Mouse (Mus musculus): Measurements from ENCODE around the gene Tprn. TPM values are rescaled to one million over a fixed set of nuclear protein-coding genes. Genes with fewer than 3 reads are reported as not detected.

Tprn gene
- polyA plus RNA-seq, 1 experiment, result 1.3 TPM

DNA sequence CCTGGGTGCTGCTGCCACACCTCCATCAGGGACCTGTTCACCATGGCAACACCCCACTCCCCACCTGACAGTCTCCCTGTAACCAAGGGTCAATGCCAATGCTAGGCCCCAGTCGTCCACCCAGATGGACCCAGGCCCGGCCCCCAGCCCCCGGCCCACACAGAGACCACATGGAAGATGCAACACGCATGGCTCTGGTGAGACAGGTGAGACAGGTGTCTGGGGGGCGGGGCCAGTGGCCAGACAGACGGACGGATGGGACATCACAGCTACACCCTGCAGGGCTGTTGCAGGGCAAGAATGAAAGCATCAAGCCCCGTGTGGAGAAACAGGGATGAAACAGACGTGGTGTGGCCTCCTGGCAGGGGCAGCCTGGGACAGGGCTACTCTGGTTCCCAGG lies 31.3 kb downstream of the Tprn start:
- Histone ChIP-seq H3K4me3 (replicated peaks) (no peak overlapping the region), H3K9me3 (ENCODE audit: control insufficient read depth, low read length) (peaks cover 3% of the 10 kb centered on the region; the same call in 1 of the 2 replicates), H3K27me3 (ENCODE audit: control insufficient read depth) (peaks cover 90% of the 10 kb centered on the region), H3K4me1 (ENCODE audit: control insufficient read depth) (peaks cover 3% of the 10 kb centered on the region), H3K36me3 (ENCODE audit: control insufficient read depth) (no peaks in the 10 kb centered on the region)
- TF ChIP-seq TAL1 (IDR thresholded peaks at IDR 0.05; ENCODE audit: low read length) (no peak), GATA1 (IDR thresholded peaks at IDR 0.05; ENCODE audit: low read length) (no peak)

DNA sequence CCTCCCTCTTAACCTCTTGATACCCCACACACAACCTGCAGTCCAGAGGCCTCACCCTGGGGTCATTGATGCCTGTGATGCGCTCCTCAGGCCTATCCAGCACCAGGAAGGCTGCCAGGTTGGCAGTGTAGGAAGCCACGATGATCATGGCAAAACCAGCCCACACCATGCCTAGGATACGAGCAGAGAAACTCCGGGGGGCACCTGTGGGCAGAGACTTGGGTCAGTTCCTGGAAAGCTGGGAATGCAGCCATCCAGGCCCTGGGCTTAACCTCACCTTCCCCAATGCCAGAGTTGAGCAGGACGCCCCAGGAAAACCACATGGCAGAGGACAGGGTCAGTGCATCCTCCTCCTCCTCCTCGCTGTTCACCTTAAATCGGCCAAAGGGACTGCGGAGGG lies 34.7 kb downstream of the Tprn start:
- Histone ChIP-seq H3K9me3 (ENCODE audit: control insufficient read depth, low read length) (no peaks in the 10 kb centered on the region), H3K27me3 (ENCODE audit: control insufficient read depth) (peaks cover 60% of the 10 kb centered on the region)

DNA sequence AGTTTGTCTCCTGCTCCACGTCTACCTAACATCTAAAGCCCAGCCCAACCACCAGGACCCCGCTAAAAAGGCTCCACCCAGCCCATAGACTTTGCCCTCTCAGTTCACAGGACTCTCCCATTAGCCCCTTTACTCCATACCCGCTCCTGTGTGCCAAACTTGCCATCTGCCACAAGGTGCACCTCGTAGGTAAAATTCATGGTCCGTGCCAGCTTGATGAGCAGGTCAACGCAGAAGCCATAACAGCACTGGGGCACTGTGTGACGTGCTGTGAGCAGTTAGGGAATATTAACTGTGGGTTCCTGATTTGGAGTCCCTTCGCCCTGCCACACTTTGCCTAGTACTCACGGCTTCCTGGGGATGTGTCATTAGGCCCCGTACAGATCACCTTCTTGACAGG lies 35.6 kb downstream of the Tprn start:
- H3K9me3 ChIP-seq (ENCODE audit: control insufficient read depth, low read length), result no peaks in the 10 kb centered on the region
- H3K4me3 ChIP-seq (replicated peaks), result no peak overlapping the region
- H3K27me3 ChIP-seq (ENCODE audit: control insufficient read depth), result peaks cover 55% of the 10 kb centered on the region
- H3K4me1 ChIP-seq (ENCODE audit: control insufficient read depth), result no peaks in the 10 kb centered on the region
- TF ChIP-seq GATA1 (IDR thresholded peaks at IDR 0.05; ENCODE audit: low read length) (no peak), TAL1 (IDR thresholded peaks at IDR 0.05; ENCODE audit: low read length) (no peak)
- H3K36me3 ChIP-seq (ENCODE audit: control insufficient read depth), result no peaks in the 10 kb centered on the region

More for the DNA sequence above, 34.7 kb downstream of the Tprn start:
- no peaks in the 10 kb centered on the region; the same call in none of the 2 replicates for H3K4me1 ChIP-seq (ENCODE audit: control insufficient read depth)
- no peaks in the 10 kb centered on the region for H3K36me3 ChIP-seq (ENCODE audit: control insufficient read depth)
- H3K4me3 ChIP-seq (replicated peaks), result no peak overlapping the region
- TF ChIP-seq TAL1 (IDR thresholded peaks at IDR 0.05; ENCODE audit: low read length) (no peak), GATA1 (IDR thresholded peaks at IDR 0.05; ENCODE audit: low read length) (no peak)

DNA sequence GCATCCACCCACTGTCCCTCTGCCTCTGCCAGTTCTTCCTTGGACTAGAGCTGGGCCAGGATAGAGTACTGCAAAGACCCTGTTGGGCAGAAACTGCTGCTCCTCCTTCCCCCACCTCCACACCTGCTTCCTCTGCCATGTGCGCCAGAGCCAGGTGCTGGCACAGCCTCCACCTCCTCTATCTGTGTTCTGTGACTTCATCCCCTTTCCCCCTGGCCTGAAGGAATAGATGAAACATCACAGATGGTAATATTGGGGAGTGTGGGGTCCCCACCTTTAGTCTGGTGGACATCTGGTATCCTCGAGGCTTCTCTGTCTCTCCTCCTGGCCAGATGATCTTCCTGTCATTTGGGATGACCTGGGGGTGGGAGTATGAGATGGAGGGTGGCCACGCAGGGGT lies 41.0 kb downstream of the Tprn start:
- Histone ChIP-seq H3K4me3 (replicated peaks) (no peak overlapping the region), H3K9me3 (ENCODE audit: control insufficient read depth, low read length) (no peaks in the 10 kb centered on the region), H3K36me3 (ENCODE audit: control insufficient read depth) (no peaks in the 10 kb centered on the region), H3K4me1 (ENCODE audit: control insufficient read depth) (peaks cover 9% of the 10 kb centered on the region), H3K27me3 (ENCODE audit: control insufficient read depth) (peaks cover 60% of the 10 kb centered on the region)
- TF ChIP-seq GATA1 (IDR thresholded peaks at IDR 0.05; ENCODE audit: low read length) (no peak), TAL1 (IDR thresholded peaks at IDR 0.05; ENCODE audit: low read length) (no peak)

DNA sequence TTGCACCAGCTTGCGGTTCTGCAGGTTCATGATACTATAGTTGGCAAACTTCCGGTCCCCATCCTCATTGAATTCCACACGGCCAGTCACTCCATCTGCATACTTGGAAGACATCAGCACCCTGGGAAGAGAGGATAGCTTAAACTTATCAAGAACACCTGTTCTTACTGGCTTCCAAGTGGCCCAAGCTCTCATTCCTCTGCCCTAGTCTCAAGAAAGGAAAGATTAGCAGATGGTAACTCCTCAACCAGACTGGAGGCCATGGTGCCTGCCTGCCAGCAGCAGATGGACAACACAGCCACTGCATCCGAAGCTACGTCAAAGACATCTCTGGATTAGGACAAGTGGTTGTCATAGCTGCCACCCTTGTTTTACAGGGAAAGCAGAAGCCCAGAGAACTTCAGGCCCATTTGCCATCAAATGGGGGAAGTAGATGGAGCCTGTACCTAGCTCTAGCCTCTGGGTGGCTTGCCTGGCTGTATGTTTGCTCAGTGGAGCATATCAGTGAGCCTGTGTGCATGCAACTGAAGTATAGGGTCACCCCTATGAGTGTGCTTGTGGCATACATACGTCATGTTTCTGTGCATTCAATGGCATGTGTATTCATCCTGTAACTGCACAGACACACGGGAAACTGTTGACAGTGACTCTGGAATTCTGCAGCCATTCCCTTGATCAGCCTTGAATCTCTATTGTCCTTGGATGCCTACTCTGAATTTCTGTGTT lies 41.7 kb downstream of the Tprn start:
- peaks cover 9% of the 10 kb centered on the region for H3K4me1 ChIP-seq (ENCODE audit: control insufficient read depth)
- H3K4me3 ChIP-seq (replicated peaks), result no peak overlapping the region
- H3K27me3 ChIP-seq (ENCODE audit: control insufficient read depth), result peaks cover 66% of the 10 kb centered on the region
- no peaks in the 10 kb centered on the region for H3K36me3 ChIP-seq (ENCODE audit: control insufficient read depth)
- TF ChIP-seq TAL1 (IDR thresholded peaks at IDR 0.05; ENCODE audit: low read length) (no peak), GATA1 (IDR thresholded peaks at IDR 0.05; ENCODE audit: low read length) (no peak)
- H3K9me3 ChIP-seq (ENCODE audit: control insufficient read depth, low read length), result no peaks in the 10 kb centered on the region

DNA sequence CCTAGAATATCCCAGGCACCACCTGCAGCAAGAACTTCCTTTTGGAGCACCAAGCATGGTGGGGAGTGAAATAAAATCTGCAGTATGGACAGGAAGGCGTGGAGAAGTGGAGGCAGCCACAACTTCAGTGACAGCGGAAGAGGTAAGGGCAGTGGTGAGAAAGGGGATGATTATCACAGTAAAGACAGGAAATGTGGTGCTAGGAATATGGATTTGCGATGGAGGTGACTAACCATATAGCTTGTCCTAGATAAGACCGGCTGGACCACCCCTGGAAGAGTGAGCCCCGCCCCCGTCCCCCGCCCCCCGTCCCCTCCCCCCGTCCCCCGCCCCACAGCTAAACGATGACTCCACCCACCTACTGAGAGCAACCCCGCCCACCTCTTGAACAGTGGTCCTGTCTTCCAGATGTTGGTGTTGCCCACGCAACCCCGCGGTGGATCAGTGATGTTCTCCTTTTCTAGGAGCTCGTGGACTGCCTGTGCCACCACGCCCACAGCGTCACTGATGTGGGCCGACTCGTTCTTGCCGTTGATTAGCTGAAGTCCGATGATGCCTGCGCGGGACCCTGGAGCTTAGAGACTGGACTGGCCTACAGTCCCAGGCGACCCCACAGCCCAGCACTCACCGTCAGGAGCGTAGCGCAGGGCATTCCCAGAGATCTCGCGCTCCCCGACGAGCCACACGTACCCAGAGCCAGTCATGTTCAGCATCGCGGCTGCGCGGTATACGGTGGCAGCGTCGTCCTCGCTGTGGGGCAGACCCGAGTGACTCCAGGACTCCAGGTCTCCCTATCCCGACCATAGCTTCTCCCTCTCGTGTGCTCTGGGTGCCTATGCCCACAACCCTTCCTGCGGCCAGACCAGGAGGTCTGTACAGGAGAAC lies 42.5 kb downstream of the Tprn start:
- Histone ChIP-seq H3K4me3 (replicated peaks) (peak overlapping the region; percentile 23), H3K27me3 (ENCODE audit: control insufficient read depth) (peaks cover 70% of the 10 kb centered on the region)

DNA sequence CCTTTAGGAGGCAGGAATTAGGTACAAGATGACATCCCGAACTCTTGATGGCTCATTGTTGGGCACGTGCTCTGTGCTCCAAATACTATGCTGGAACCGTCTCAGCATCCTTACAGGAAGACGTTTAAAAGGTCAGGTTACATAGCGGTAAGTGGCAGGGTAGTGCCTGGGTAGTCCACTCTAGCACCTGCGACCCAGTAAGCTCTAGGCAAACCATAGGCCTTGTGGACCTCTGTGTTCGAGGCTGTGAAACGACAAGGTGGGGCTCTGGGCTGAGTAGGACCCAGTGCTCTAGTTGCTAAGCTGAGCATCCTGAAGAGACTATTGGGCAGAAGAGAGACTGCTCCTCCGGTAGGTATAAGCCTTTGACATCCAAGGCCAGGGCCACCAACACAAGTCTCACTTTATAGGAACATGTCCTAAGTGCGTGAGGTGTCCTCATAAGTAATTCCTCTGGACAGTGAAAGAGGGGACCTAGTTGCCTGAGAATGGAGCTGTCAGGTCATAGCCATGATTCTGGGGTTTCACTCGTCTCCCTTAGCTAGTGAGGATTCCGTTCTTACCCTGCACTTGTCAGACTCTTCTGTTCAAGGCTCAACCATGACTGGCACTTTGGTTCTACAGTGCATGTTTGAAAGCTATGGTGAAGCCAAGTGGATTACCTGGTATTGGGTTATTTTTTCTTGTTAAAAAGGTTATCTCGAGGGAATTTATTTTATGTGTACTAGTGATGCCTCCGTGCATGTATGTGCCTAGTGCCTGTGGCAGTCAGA lies 43.4 kb downstream of the Tprn start:
- TF ChIP-seq TAL1 (IDR thresholded peaks at IDR 0.05; ENCODE audit: low read length), result no peak
- TF ChIP-seq GATA1 (IDR thresholded peaks at IDR 0.05; ENCODE audit: low read length), result no peak
- H3K4me3 ChIP-seq (replicated peaks), result no peak overlapping the region
- peaks cover 9% of the 10 kb centered on the region for H3K4me1 ChIP-seq (ENCODE audit: control insufficient read depth)
- no peaks in the 10 kb centered on the region for H3K36me3 ChIP-seq (ENCODE audit: control insufficient read depth)
- H3K27me3 ChIP-seq (ENCODE audit: control insufficient read depth), result peaks cover 79% of the 10 kb centered on the region
- H3K9me3 ChIP-seq (ENCODE audit: control insufficient read depth, low read length), result no peaks in the 10 kb centered on the region

More for the DNA sequence above, 42.5 kb downstream of the Tprn start:
- Histone ChIP-seq H3K9me3 (ENCODE audit: control insufficient read depth, low read length) (no peaks in the 10 kb centered on the region), H3K36me3 (ENCODE audit: control insufficient read depth) (no peaks in the 10 kb centered on the region), H3K4me1 (ENCODE audit: control insufficient read depth) (peaks cover 9% of the 10 kb centered on the region)
- TF ChIP-seq TAL1 (IDR thresholded peaks at IDR 0.05; ENCODE audit: low read length) (no peak), GATA1 (IDR thresholded peaks at IDR 0.05; ENCODE audit: low read length) (no peak)

DNA sequence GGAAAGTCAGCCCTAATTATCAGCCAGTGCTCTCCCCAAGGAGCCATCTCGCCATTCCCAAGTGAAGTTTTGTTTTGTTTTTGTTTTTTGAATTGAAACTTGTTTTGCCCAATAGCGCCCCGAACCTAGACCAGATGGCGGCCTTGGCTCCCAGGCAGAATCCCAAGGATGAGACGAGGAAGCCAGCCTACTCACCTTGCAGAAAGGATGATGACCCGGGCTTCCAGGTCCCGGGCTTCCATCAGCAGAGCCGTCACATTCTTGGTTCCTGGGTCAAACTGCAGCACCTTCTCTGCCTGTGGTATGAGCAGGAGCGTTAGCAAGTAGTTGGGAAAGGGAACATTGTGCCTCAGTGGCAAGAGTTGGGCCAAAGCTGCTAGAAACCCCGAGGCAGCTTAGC lies 47.8 kb downstream of the Tprn start:
- no peak for TF ChIP-seq GATA1 (IDR thresholded peaks at IDR 0.05; ENCODE audit: low read length)
- TF ChIP-seq TAL1 (IDR thresholded peaks at IDR 0.05; ENCODE audit: low read length), result no peak
- Histone ChIP-seq H3K36me3 (ENCODE audit: control insufficient read depth) (no peaks in the 10 kb centered on the region), H3K4me3 (replicated peaks) (no peak overlapping the region), H3K27me3 (ENCODE audit: control insufficient read depth) (peaks cover 88% of the 10 kb centered on the region), H3K9me3 (ENCODE audit: control insufficient read depth, low read length) (no peaks in the 10 kb centered on the region), H3K4me1 (ENCODE audit: control insufficient read depth) (peaks cover 2% of the 10 kb centered on the region)

All from erythroblast, embryonic 14.5 days (primary cell).